Mouse (Mus musculus): Measurements from ENCODE around the gene Ms4a7. TPM values are rescaled to one million over a fixed set of nuclear protein-coding genes. Genes with fewer than 3 reads are reported as not detected.
"Not testable (repeated sequence)": the region's sequence is repeated elsewhere in the genome, so short reads cannot be mapped to it uniquely, and the experiment has no call there.

The Ms4a7 gene
- polyA plus RNA-seq, 1 experiment from 2014 or later: 0.45 TPM

DNA sequence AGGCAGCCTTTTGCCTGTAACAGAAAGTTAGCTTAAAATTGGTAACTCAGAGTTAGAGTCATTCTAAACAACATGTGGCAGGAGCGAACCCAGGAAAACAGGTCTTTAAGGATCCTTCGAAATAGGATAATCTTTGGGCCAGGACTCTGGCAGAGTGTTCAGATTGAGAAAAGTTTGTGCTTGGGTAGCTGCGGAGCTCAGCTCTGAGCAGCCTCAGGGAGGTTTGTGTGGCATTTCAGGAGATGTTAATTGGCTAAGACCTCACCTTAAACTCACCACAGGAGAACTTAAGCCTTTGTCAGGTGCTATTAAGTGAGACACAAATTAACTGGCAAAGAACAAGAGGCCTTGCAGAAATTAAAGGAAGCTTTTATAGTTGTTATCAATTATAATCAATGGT lies 42.3 kb downstream of the Ms4a7 start:
- not testable (repeated sequence) for H3K4me3 ChIP-seq (ENCODE audit: low read depth, low read length); H3K36me3 ChIP-seq (ENCODE audit: control insufficient read depth, insufficient read depth, low read length); H3K4me1 ChIP-seq (ENCODE audit: control insufficient read depth, insufficient read depth, low read length); H3K27ac ChIP-seq (ENCODE audit: low read depth, low read length); ATAC-seq (ENCODE audit: insufficient read depth, low FRiP score, low TSS enrichment); H3K4me2 ChIP-seq (ENCODE audit: low read depth); DNase-seq (ENCODE audit: low spot score); H3K27me3 ChIP-seq (ENCODE audit: control insufficient read depth, insufficient read depth, low read length); H3K9me3 ChIP-seq (ENCODE audit: control insufficient read depth, low read length); H3K9ac ChIP-seq (ENCODE audit: low read length)
- WGBS: 12% methylated on average over 3 of the region's 3 CpGs

DNA sequence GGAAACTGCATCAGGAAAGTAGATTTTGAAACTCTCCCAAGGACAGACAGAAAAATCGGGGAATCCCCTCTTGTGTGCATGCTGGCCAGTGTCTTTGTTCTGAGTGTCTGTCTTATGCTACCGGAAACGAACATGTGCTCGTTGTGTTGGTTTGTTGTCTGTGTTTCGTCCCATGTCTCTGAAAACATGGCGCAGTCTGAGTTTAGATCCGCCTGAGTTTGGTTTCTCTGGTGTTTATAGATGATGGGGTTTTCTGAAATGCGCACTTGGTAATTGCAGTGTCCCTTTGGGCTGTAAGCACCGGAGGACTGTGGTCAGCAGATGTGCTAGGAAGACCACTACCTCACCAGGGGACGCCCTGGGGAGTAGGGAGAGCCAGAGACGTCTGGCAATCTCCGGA lies 43.0 kb downstream of the Ms4a7 start:
- ATAC-seq (ENCODE audit: insufficient read depth, low FRiP score, low TSS enrichment) (no peak), DNase-seq (ENCODE audit: low spot score) (peak; percentile 21)
- 18% methylated on average over 12 of the region's 12 CpGs for WGBS
- Histone ChIP-seq H3K9me3 (ENCODE audit: control insufficient read depth, low read length) (no peaks in the 10 kb centered on the region), H3K4me1 (ENCODE audit: control insufficient read depth, insufficient read depth, low read length) (no peaks in the 10 kb centered on the region), H3K4me2 (ENCODE audit: low read depth) (peak overlapping the region; percentile 28), H3K9ac (ENCODE audit: low read length) (no peak overlapping the region), H3K36me3 (ENCODE audit: control insufficient read depth, insufficient read depth, low read length) (no peaks in the 10 kb centered on the region), H3K27me3 (ENCODE audit: control insufficient read depth, insufficient read depth, low read length) (no peaks in the 10 kb centered on the region), H3K4me3 (ENCODE audit: low read depth, low read length) (peak overlapping the region; percentile 23; the same call in 1 of the 2 replicates), H3K27ac (ENCODE audit: low read depth, low read length) (no peak overlapping the region)

DNA sequence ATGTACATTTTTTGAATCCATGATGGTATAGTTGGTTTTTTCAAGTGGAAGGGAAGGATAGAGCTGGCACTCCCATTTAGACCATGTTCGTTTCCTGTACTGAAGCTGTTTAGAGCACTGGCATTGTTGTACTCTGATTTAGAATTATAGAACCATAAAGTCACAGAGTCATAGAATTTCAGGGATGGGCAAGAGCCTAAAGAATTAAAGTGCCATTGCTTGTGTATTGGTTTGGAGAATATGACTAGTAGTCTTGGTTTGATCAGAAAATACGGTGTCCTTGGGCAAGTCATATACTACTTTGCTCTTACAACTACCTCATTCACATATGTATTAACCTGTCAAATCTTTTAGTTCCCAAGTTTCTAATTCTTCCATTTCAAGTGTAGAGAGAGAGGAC lies 52.2 kb downstream of the Ms4a7 start, which contains the start of gene Ms4a5:
TSS of gene Ms4a5 (minus strand) at position 101 of the 400 bp plus-strand sequence.
- Histone ChIP-seq H3K27ac (ENCODE audit: low read depth, low read length) (no peak within 1 kb of the TSS), H3K4me3 (ENCODE audit: low read depth, low read length) (no peak within 1 kb of the TSS), H3K9me3 (ENCODE audit: control insufficient read depth, low read length) (no peaks in the 10 kb centered on the region), H3K27me3 (ENCODE audit: control insufficient read depth, insufficient read depth, low read length) (no peaks in the 10 kb centered on the region), H3K9ac (ENCODE audit: low read length) (no peak within 1 kb of the TSS), H3K4me1 (ENCODE audit: control insufficient read depth, insufficient read depth, low read length) (no peaks in the 10 kb centered on the region), H3K4me2 (ENCODE audit: low read depth) (no peak within 1 kb of the TSS), H3K36me3 (ENCODE audit: control insufficient read depth, insufficient read depth, low read length) (no peaks in the 10 kb centered on the region)
- DNase-seq (ENCODE audit: low spot score) (no peak), ATAC-seq (ENCODE audit: insufficient read depth, low FRiP score, low TSS enrichment) (no peak)
- 90% methylated on average over 2 of the region's 2 CpGs for WGBS

DNA sequence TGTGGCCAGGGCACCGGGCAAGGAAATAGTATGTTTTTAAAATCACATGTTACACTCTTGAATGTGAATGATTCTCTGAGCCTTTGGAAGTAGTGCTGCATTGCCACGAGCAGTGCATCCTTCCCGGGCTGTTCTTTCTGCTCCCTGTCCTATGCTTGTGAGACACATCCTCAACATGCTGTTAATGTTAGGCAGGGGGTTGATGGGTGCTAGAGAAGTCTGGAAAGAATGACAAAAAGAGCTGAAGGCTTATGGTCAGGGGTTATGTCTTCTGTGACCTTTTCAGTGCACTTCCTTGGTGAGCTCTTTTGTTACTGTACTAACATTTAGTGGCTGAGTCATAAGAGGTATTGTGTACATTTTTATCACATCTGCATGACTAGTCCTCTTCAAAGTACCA lies 55.7 kb downstream of the Ms4a7 start:
- no peak overlapping the region for H3K4me3 ChIP-seq (ENCODE audit: low read depth, low read length)
- no peak for ATAC-seq (ENCODE audit: insufficient read depth, low FRiP score, low TSS enrichment)

DNA sequence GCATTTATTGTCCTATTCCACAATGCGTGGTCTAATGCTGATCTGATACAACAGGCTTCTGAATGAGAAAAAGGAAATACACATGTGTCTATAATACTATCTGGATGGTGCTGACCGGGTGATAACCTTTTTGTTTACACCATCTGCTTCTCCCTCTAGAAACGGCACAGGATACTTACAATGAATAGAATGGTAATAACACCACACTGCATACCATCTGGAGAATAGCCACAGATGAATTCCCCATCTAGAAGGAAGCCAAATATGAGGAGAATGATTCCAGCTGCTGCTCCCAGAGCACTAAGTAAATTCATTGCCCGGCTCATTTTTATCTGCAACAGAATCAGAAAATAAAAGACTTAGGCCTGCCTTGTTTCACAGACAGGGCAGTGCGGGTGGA lies 59.5 kb downstream of the Ms4a7 start:
- WGBS: 68% methylated on average over 5 of the region's 5 CpGs

More for the DNA sequence above, 55.7 kb downstream of the Ms4a7 start:
- Histone ChIP-seq H3K4me2 (ENCODE audit: low read depth) (no peak overlapping the region), H3K9ac (ENCODE audit: low read length) (no peak overlapping the region), H3K27me3 (ENCODE audit: control insufficient read depth, insufficient read depth, low read length) (no peaks in the 10 kb centered on the region), H3K4me1 (ENCODE audit: control insufficient read depth, insufficient read depth, low read length) (no peaks in the 10 kb centered on the region), H3K27ac (ENCODE audit: low read depth, low read length) (no peak overlapping the region), H3K9me3 (ENCODE audit: control insufficient read depth, low read length) (no peaks in the 10 kb centered on the region), H3K36me3 (ENCODE audit: control insufficient read depth, insufficient read depth, low read length) (no peaks in the 10 kb centered on the region)
- WGBS: 87% methylated on average over 3 of the region's 3 CpGs
- no peak for DNase-seq (ENCODE audit: low spot score)

More for the DNA sequence above, 59.5 kb downstream of the Ms4a7 start:
- no peak overlapping the region for H3K27ac ChIP-seq (ENCODE audit: low read depth, low read length)
- ATAC-seq (ENCODE audit: insufficient read depth, low FRiP score, low TSS enrichment) (no peak), DNase-seq (ENCODE audit: low spot score) (no peak)
- H3K4me1 ChIP-seq (ENCODE audit: control insufficient read depth, insufficient read depth, low read length): no peaks in the 10 kb centered on the region
- no peaks in the 10 kb centered on the region for H3K27me3 ChIP-seq (ENCODE audit: control insufficient read depth, insufficient read depth, low read length)
- H3K9me3 ChIP-seq (ENCODE audit: control insufficient read depth, low read length): no peaks in the 10 kb centered on the region
- H3K36me3 ChIP-seq (ENCODE audit: control insufficient read depth, insufficient read depth, low read length): no peaks in the 10 kb centered on the region
- no peak overlapping the region for H3K4me3 ChIP-seq (ENCODE audit: low read depth, low read length)
- no peak overlapping the region for H3K9ac ChIP-seq (ENCODE audit: low read length)
- no peak overlapping the region for H3K4me2 ChIP-seq (ENCODE audit: low read depth)

Other genes with a start within 250 kb of the Ms4a7 start
- gene 1700017D01Rik, start 205.3 kb downstream of the Ms4a7 start, polyA plus RNA-seq (2014; fragmentation: Nextera tagmentation; extraction: Ambion mirVana): not detected in 2 replicates
- gene 1700025F22Rik, start 170.8 kb downstream of the Ms4a7 start, polyA plus RNA-seq (2014; fragmentation: Nextera tagmentation; extraction: Ambion mirVana): not detected in 2 replicates
- gene Ms4a13, start 139.4 kb downstream of the Ms4a7 start, polyA plus RNA-seq (2014; fragmentation: Nextera tagmentation; extraction: Ambion mirVana): not detected in 2 replicates
- gene Ms4a12, start 103.7 kb downstream of the Ms4a7 start, polyA plus RNA-seq (2014; fragmentation: Nextera tagmentation; extraction: Ambion mirVana): not detected in 2 replicates
- gene Ms4a1, start 69.9 kb downstream of the Ms4a7 start, polyA plus RNA-seq (2014; fragmentation: Nextera tagmentation; extraction: Ambion mirVana): not detected in 2 replicates
- gene Ms4a5, start 52.3 kb downstream of the Ms4a7 start, polyA plus RNA-seq (2014; fragmentation: Nextera tagmentation; extraction: Ambion mirVana): not detected in 2 replicates
- not detected in 2 replicates for gene Ms4a14, start 21.7 kb downstream of the Ms4a7 start, polyA plus RNA-seq (2014; fragmentation: Nextera tagmentation; extraction: Ambion mirVana)
- gene Ms4a4a, start 39.4 kb upstream of the Ms4a7 start, polyA plus RNA-seq (2014; fragmentation: Nextera tagmentation; extraction: Ambion mirVana): 1.1 and 1.8 TPM in 2 replicates
- gene Ms4a4c, start 68.6 kb upstream of the Ms4a7 start, polyA plus RNA-seq (2014; fragmentation: Nextera tagmentation; extraction: Ambion mirVana): 0.17 TPM in 1 of 2 replicates, not detected in the other
- gene Ms4a4b, start 107.4 kb upstream of the Ms4a7 start, polyA plus RNA-seq (2014; fragmentation: Nextera tagmentation; extraction: Ambion mirVana): not detected in 2 replicates
- 1.1 and 2.0 TPM in 2 replicates for gene Ms4a6c, start 133.2 kb upstream of the Ms4a7 start, polyA plus RNA-seq (2014; fragmentation: Nextera tagmentation; extraction: Ambion mirVana)
- gene Gm8369, start 149.8 kb upstream of the Ms4a7 start, polyA plus RNA-seq (2014; fragmentation: Nextera tagmentation; extraction: Ambion mirVana): not detected in 2 replicates
- gene Ms4a6b, start 180.4 kb upstream of the Ms4a7 start, polyA plus RNA-seq (2014; fragmentation: Nextera tagmentation; extraction: Ambion mirVana): 1.9 and 3.0 TPM in 2 replicates
- 0.49 and 0.53 TPM in 2 replicates for gene Ms4a4d, start 200.7 kb upstream of the Ms4a7 start, polyA plus RNA-seq (2014; fragmentation: Nextera tagmentation; extraction: Ambion mirVana)

Measured in neural tube, embryonic 11.5 days (tissue).